Mouse (Mus musculus): Measurements from ENCODE around the gene 5730596B20Rik. TPM values are rescaled to one million over a fixed set of nuclear protein-coding genes. Genes with fewer than 3 reads are reported as not detected.
A peak's percentile ranks its signal among the peaks of the same experiment; 100 is the strongest.

5730596B20Rik gene
- polyA plus RNA-seq, 1 experiment from 2014 or later = 3.0 TPM

GRCm38 (mm10) chr6:52223939-52224760 lies 46.9 kb downstream of the 5730596B20Rik start:
- H3K4me1 ChIP-seq = peaks cover 48% of the 10 kb centered on the region
- H3K27ac ChIP-seq (replicated peaks) = peak overlapping the region; percentile 100
- peak overlapping the region; percentile 84 for H3K9ac ChIP-seq (replicated peaks)
- H3K27me3 ChIP-seq (replicated peaks) = no peaks in the 10 kb centered on the region
- H3K4me2 ChIP-seq = peak overlapping the region; percentile 85
- ATAC-seq (ENCODE audit: low FRiP score) = no peak
- peak overlapping the region; percentile 65 for H3K4me3 ChIP-seq (replicated peaks)
- H3K9me3 ChIP-seq (replicated peaks) = no peaks in the 10 kb centered on the region
- WGBS = 3% methylated on average over 24 of the region's 24 CpGs
- H3K36me3 ChIP-seq = no peaks in the 10 kb centered on the region

- Histone ChIP-seq H3K9me3 (replicated peaks) (no peaks in the 10 kb centered on the region), H3K27me3 (replicated peaks) (no peaks in the 10 kb centered on the region), H3K36me3 (no peaks in the 10 kb centered on the region), H3K27ac (replicated peaks) (peak overlapping the region; percentile 100), H3K4me3 (replicated peaks) (peak overlapping the region; percentile 65), H3K4me2 (peak overlapping the region; percentile 85), H3K4me1 (peaks cover 41% of the 10 kb centered on the region), H3K9ac (replicated peaks) (peak overlapping the region; percentile 84)
- no peak for ATAC-seq (ENCODE audit: low FRiP score)
- WGBS = 2% methylated on average over 36 of the region's 36 CpGs
These were observed 47.8 kb downstream of the 5730596B20Rik start for GRCm38 (mm10) chr6:52224895-52225611.

GRCm38 (mm10) chr6:52225612-52226568 lies 48.6 kb downstream of the 5730596B20Rik start:
- no peaks in the 10 kb centered on the region for H3K9me3 ChIP-seq (replicated peaks)
- ATAC-seq (ENCODE audit: low FRiP score) = peak; percentile 79
- peak overlapping the region; percentile 65 for H3K4me3 ChIP-seq (replicated peaks)
- peak overlapping the region; percentile 85 for H3K4me2 ChIP-seq
- WGBS = under 1% methylated on average over 69 of the region's 69 CpGs
- peak overlapping the region; percentile 84 for H3K9ac ChIP-seq (replicated peaks)
- H3K4me1 ChIP-seq = peaks cover 35% of the 10 kb centered on the region
- no peaks in the 10 kb centered on the region for H3K27me3 ChIP-seq (replicated peaks)
- peak overlapping the region; percentile 100 for H3K27ac ChIP-seq (replicated peaks)
- H3K36me3 ChIP-seq = no peaks in the 10 kb centered on the region

GRCm38 (mm10) chr6:52226569-52227257 lies 49.4 kb downstream of the 5730596B20Rik start:
- Histone ChIP-seq H3K27ac (replicated peaks) (peak overlapping the region; percentile 100), H3K9ac (replicated peaks) (peak overlapping the region; percentile 84), H3K4me3 (replicated peaks) (peak overlapping the region; percentile 65), H3K36me3 (no peaks in the 10 kb centered on the region), H3K27me3 (replicated peaks) (no peaks in the 10 kb centered on the region), H3K4me1 (peaks cover 33% of the 10 kb centered on the region), H3K4me2 (peak overlapping the region; percentile 85), H3K9me3 (replicated peaks) (no peaks in the 10 kb centered on the region)
- peak; percentile 14 for ATAC-seq (ENCODE audit: low FRiP score)
- WGBS = 3% methylated on average over 26 of the region's 26 CpGs

- WGBS = 11% methylated on average over 11 of the region's 11 CpGs
- Histone ChIP-seq H3K4me2 (peak overlapping the region; percentile 85), H3K27ac (replicated peaks) (peak overlapping the region; percentile 100), H3K4me3 (replicated peaks) (peak overlapping the region; percentile 65), H3K9ac (replicated peaks) (peak overlapping the region; percentile 84), H3K36me3 (no peaks in the 10 kb centered on the region), H3K4me1 (peaks cover 25% of the 10 kb centered on the region; the same call in 1 of the 2 replicates), H3K27me3 (replicated peaks) (no peaks in the 10 kb centered on the region), H3K9me3 (replicated peaks) (no peaks in the 10 kb centered on the region)
- no peak for ATAC-seq (ENCODE audit: low FRiP score)
These were observed 50.3 kb downstream of the 5730596B20Rik start for GRCm38 (mm10) chr6:52227470-52228222.

- peak overlapping the region; percentile 86 for H3K27ac ChIP-seq (replicated peaks)
- WGBS = under 1% methylated on average over 38 of the region's 38 CpGs
- peaks cover 28% of the 10 kb centered on the region; the same call in 1 of the 2 replicates for H3K4me1 ChIP-seq
- no peaks in the 10 kb centered on the region for H3K36me3 ChIP-seq
- H3K27me3 ChIP-seq (replicated peaks) = no peaks in the 10 kb centered on the region
- peak overlapping the region; percentile 44 for H3K4me3 ChIP-seq (replicated peaks)
- no peaks in the 10 kb centered on the region for H3K9me3 ChIP-seq (replicated peaks)
- H3K4me2 ChIP-seq = peak overlapping the region; percentile 58
- peak overlapping the region; percentile 64 for H3K9ac ChIP-seq (replicated peaks)
- ATAC-seq (ENCODE audit: low FRiP score) = no peak
These were observed 51.5 kb downstream of the 5730596B20Rik start for GRCm38 (mm10) chr6:52228475-52229465.

GRCm38 (mm10) chr6:52229558-52230416 lies 52.5 kb downstream of the 5730596B20Rik start:
- ATAC-seq (ENCODE audit: low FRiP score) = no peak
- Histone ChIP-seq H3K27ac (replicated peaks) (peak overlapping the region; percentile 86), H3K4me2 (peak overlapping the region; percentile 58), H3K9ac (replicated peaks) (peak overlapping the region; percentile 64), H3K4me3 (replicated peaks) (peak overlapping the region; percentile 44), H3K27me3 (replicated peaks) (no peaks in the 10 kb centered on the region), H3K36me3 (no peaks in the 10 kb centered on the region), H3K4me1 (peaks cover 34% of the 10 kb centered on the region; the same call in 1 of the 2 replicates), H3K9me3 (replicated peaks) (no peaks in the 10 kb centered on the region)
- WGBS = 2% methylated on average over 44 of the region's 44 CpGs
